Mouse (Mus musculus) embryonic facial prominence, embryonic 11.5 days (tissue): ENCODE results near the gene Tra2b. TPM values are rescaled to one million over a fixed set of nuclear protein-coding genes. Genes with fewer than 3 reads are reported as not detected.
A peak's percentile ranks its signal among the peaks of the same experiment; 100 is the strongest.
"Not testable (repeated sequence)": the region's sequence is repeated elsewhere in the genome, so short reads cannot be mapped to it uniquely, and the experiment has no call there.

Source experiments
- ATAC-seq: fragments of 200-750 bp; cut with Nextera tagmentation; replicated peaks from 2 replicates; pipeline ENCODE4 v1.8.0; 2017; ENCODE audit warnings: low read depth; ENCODE audit not compliant: insufficient number of reproducible peaks, low FRiP score, low TSS enrichment
- DNase-seq: peaks from one replicate; pipeline ENCODE4 v3.0.0-alpha.2; 2015; ENCODE audit warnings: low spot score
- H3K27ac ChIP-seq: fragments of 300-500 bp; sonication (generic); replicated peaks from 2 replicates; pipeline ENCODE4 v1.5.1; 2014; ENCODE audit warnings: mild to moderate bottlenecking, low read depth, low read length, control low read depth
- H3K27me3 ChIP-seq: fragments of 300-500 bp; sonication (generic); 2 replicates; pipeline ENCODE4 v1.6.1; 2014; ENCODE audit warnings: mild to moderate bottlenecking, low read length, moderate library complexity, mixed read lengths; ENCODE audit not compliant: control insufficient read depth, insufficient read depth
- H3K36me3 ChIP-seq: fragments of 300-500 bp; sonication (generic); replicated peaks from 2 replicates; pipeline ENCODE4 v1.6.1; 2014; ENCODE audit warnings: low read depth, mild to moderate bottlenecking, low read length, moderate library complexity, mixed read lengths; ENCODE audit not compliant: control insufficient read depth, insufficient read depth
- H3K4me1 ChIP-seq: fragments of 300-500 bp; sonication (generic); 2 replicates; pipeline ENCODE4 v1.6.1; 2014; ENCODE audit warnings: low read length, mixed read lengths; ENCODE audit not compliant: control insufficient read depth, insufficient read depth
- H3K4me2 ChIP-seq: fragments of 300-500 bp; sonication (generic); 2 replicates; pipeline ENCODE4 v1.6.1; 2014; ENCODE audit warnings: low read depth, mild to moderate bottlenecking, control low read depth, low read length, moderate library complexity
- H3K4me3 ChIP-seq: fragments of 300-500 bp; sonication (generic); 2 replicates; pipeline ENCODE4 v1.5.1; 2014; ENCODE audit warnings: low read depth, low read length, control low read depth
- H3K9ac ChIP-seq: fragments of 300-500 bp; sonication (generic); replicated peaks from 2 replicates; pipeline ENCODE4 v1.6.1; 2014; ENCODE audit warnings: mild to moderate bottlenecking, control low read depth, low read length
- H3K9me3 ChIP-seq: fragments of 300-500 bp; sonication (generic); replicated peaks from 2 replicates; pipeline ENCODE4 v1.6.1; 2016; ENCODE audit warnings: mild to moderate bottlenecking, low read length, inconsistent platforms, mixed read lengths; ENCODE audit not compliant: control insufficient read depth
- WGBS: fragments of 180-500 bp; shearing (Covaris S2); extraction: QIAGEN DNeasy Blood & Tissue Kit; methylation state at CpG from one replicate; pipeline ENCODE4 v1.1.7; 2014; 5-methylcytosine and 5-hydroxymethylcytosine counted together
- polyA plus RNA-seq: library from polyadenylated mRNA; unstranded; fragments of >200 nt; fragmentation: Nextera tagmentation; extraction: Ambion mirVana; gene quantifications from 2 replicates; pipeline ENCODE4 v1.2.1, GENCODE M21; 2014

Tra2b gene
- 516 and 558 TPM in 2 replicates for polyA plus RNA-seq

GRCm38 (mm10) chr16:22265849-22266376, at the start of gene Tra2b:
Tra2b (minus strand) TSS chr16:22266005.
- H3K36me3 ChIP-seq, result no peaks in the 10 kb centered on the region
- no peaks in the 10 kb centered on the region for H3K9me3 ChIP-seq
- H3K27me3 ChIP-seq, result no peaks in the 10 kb centered on the region
- ATAC-seq, result peak; percentile 96
- peak within 1 kb of the TSS; percentile 46 for H3K4me2 ChIP-seq
- H3K4me1 ChIP-seq, result no peaks in the 10 kb centered on the region
- peak; percentile 99 for DNase-seq
- H3K27ac ChIP-seq, result peak within 1 kb of the TSS; percentile 92
- H3K9ac ChIP-seq, result peak within 1 kb of the TSS; percentile 92
- peak within 1 kb of the TSS; percentile 88 for H3K4me3 ChIP-seq
- WGBS, result under 1% methylated on average over 38 of the region's 38 CpGs

GRCm38 (mm10) chr16:22310649-22311048, 44.8 kb upstream of the Tra2b start:
- Histone ChIP-seq H3K4me3 (no peak overlapping the region), H3K36me3 (no peaks in the 10 kb centered on the region), H3K9ac (no peak overlapping the region), H3K27ac (no peak overlapping the region), H3K27me3 (no peaks in the 10 kb centered on the region), H3K4me2 (no peak overlapping the region), H3K4me1 (no peaks in the 10 kb centered on the region), H3K9me3 (no peaks in the 10 kb centered on the region)
- DNase-seq (peak; percentile 51), ATAC-seq (no peak)
- WGBS, result 23% methylated on average over 1 of the region's 1 CpGs

GRCm38 (mm10) chr16:22302606-22303005, 36.8 kb upstream of the Tra2b start:
- Histone ChIP-seq H3K36me3 (no peaks in the 10 kb centered on the region), H3K27ac (no peak overlapping the region), H3K4me1 (no peaks in the 10 kb centered on the region), H3K27me3 (no peaks in the 10 kb centered on the region), H3K4me2 (no peak overlapping the region), H3K9ac (no peak overlapping the region), H3K4me3 (no peak overlapping the region), H3K9me3 (no peaks in the 10 kb centered on the region)
- ATAC-seq, result no peak
- peak; percentile 82 for DNase-seq
- 32% methylated on average over 5 of the region's 5 CpGs for WGBS

- Histone ChIP-seq H3K9ac (no peak overlapping the region), H3K36me3 (no peaks in the 10 kb centered on the region), H3K27ac (no peak overlapping the region), H3K9me3 (no peaks in the 10 kb centered on the region), H3K4me1 (no peaks in the 10 kb centered on the region), H3K4me3 (no peak overlapping the region), H3K4me2 (no peak overlapping the region), H3K27me3 (no peaks in the 10 kb centered on the region)
- DNase-seq, result no peak
- WGBS, result 78% methylated on average over 3 of the region's 3 CpGs
- no peak for ATAC-seq
Observed at GRCm38 (mm10) chr16:22301378-22301777, 35.6 kb upstream of the Tra2b start.

GRCm38 (mm10) chr16:22296901-22297300, 31.1 kb upstream of the Tra2b start:
- Histone ChIP-seq H3K27ac (no peak overlapping the region), H3K27me3 (no peaks in the 10 kb centered on the region), H3K4me1 (no peaks in the 10 kb centered on the region), H3K9ac (no peak overlapping the region), H3K4me2 (no peak overlapping the region), H3K36me3 (no peaks in the 10 kb centered on the region), H3K9me3 (no peaks in the 10 kb centered on the region), H3K4me3 (no peak overlapping the region)
- 77% methylated on average over 6 of the region's 6 CpGs for WGBS
- no peak for ATAC-seq
- no peak for DNase-seq

- DNase-seq, H3K4me3 ChIP-seq, H3K27ac ChIP-seq, H3K4me1 ChIP-seq, H3K36me3 ChIP-seq, H3K4me2 ChIP-seq, ATAC-seq, H3K9me3 ChIP-seq, H3K27me3 ChIP-seq, H3K9ac ChIP-seq: not testable (repeated sequence)
- WGBS, result 96% methylated on average over 14 of the region's 14 CpGs
Observed at GRCm38 (mm10) chr16:22294812-22295211, 29.0 kb upstream of the Tra2b start.

GRCm38 (mm10) chr16:22293600-22293999, 27.8 kb upstream of the Tra2b start:
- Histone ChIP-seq H3K27me3 (no peaks in the 10 kb centered on the region), H3K4me3 (no peak overlapping the region), H3K4me1 (no peaks in the 10 kb centered on the region), H3K9ac (no peak overlapping the region), H3K9me3 (no peaks in the 10 kb centered on the region), H3K36me3 (no peaks in the 10 kb centered on the region), H3K27ac (no peak overlapping the region), H3K4me2 (no peak overlapping the region)
- no peak for DNase-seq
- 58% methylated on average over 2 of the region's 2 CpGs for WGBS
- no peak for ATAC-seq

- 88% methylated on average over 4 of the region's 4 CpGs for WGBS
- no peak overlapping the region for H3K9ac ChIP-seq
- ATAC-seq, result no peak
Observed at GRCm38 (mm10) chr16:22292394-22292793, 26.6 kb upstream of the Tra2b start.

More at GRCm38 (mm10) chr16:22292394-22292793, 26.6 kb upstream of the Tra2b start:
- DNase-seq, result no peak
- H3K4me3 ChIP-seq, result no peak overlapping the region
- no peak overlapping the region for H3K4me2 ChIP-seq
- no peaks in the 10 kb centered on the region for H3K4me1 ChIP-seq
- H3K27ac ChIP-seq, result no peak overlapping the region
- H3K9me3 ChIP-seq, result no peaks in the 10 kb centered on the region
- no peaks in the 10 kb centered on the region for H3K27me3 ChIP-seq
- no peaks in the 10 kb centered on the region for H3K36me3 ChIP-seq
